Mouse (Mus musculus) hindbrain, postnatal 0 days (tissue): ENCODE results near the gene Naa25. TPM values are rescaled to one million over a fixed set of nuclear protein-coding genes. Genes with fewer than 3 reads are reported as not detected.

Experiments
- ATAC-seq: fragments of 200-750 bp; cut with Nextera tagmentation; 2 replicates; pipeline ENCODE4 v1.8.0; 2017; ENCODE audit warnings: mild to moderate bottlenecking, moderate TSS enrichment, moderate library complexity
- DNase-seq: peaks from one replicate; pipeline ENCODE4 v3.0.0-alpha.2; 2015; ENCODE audit warnings: low spot score
- H3K27ac ChIP-seq: fragments of 300-500 bp; sonication (generic); 2 replicates; pipeline ENCODE4 v1.5.1; 2014; ENCODE audit warnings: mild to moderate bottlenecking
- H3K27me3 ChIP-seq: fragments of 300-500 bp; sonication (generic); 2 replicates; pipeline ENCODE4 v1.6.1; 2014; ENCODE audit warnings: low read length, mixed read lengths; ENCODE audit not compliant: insufficient read depth
- H3K36me3 ChIP-seq: fragments of 300-500 bp; sonication (generic); 2 replicates; pipeline ENCODE4 v1.6.1; 2014; ENCODE audit warnings: low read length, mixed read lengths; ENCODE audit not compliant: insufficient read depth
- H3K4me1 ChIP-seq: fragments of 300-500 bp; sonication (generic); 2 replicates; pipeline ENCODE4 v1.6.1; 2014; ENCODE audit warnings: antibody characterized with exemption, low read length, mixed read lengths; ENCODE audit not compliant: insufficient read depth
- H3K4me2 ChIP-seq: fragments of 300-500 bp; sonication (generic); 2 replicates; pipeline ENCODE4 v1.6.1; 2014; ENCODE audit warnings: low read depth, mild to moderate bottlenecking, low read length, moderate library complexity, mixed read lengths
- H3K4me3 ChIP-seq: fragments of 300-500 bp; sonication (generic); 2 replicates; pipeline ENCODE4 v1.5.1; 2014; ENCODE audit warnings: low read length
- H3K9ac ChIP-seq: fragments of 300-500 bp; sonication (generic); replicated peaks from 2 replicates; pipeline ENCODE4 v1.6.1; 2014; ENCODE audit warnings: mild to moderate bottlenecking, low read length, moderate library complexity, mixed read lengths
- H3K9me3 ChIP-seq: fragments of 300-500 bp; sonication (generic); 2 replicates; pipeline ENCODE4 v1.6.1; 2016; ENCODE audit warnings: low read length, mixed read lengths
- CTCF ChIP-seq: IDR thresholded peaks from 2 replicates; pipeline ENCODE4 v1.5.1; 2016; ENCODE audit warnings: antibody characterized with exemption, control low read depth, low read depth
- WGBS: fragments of 180-500 bp; shearing (Covaris S2); extraction: QIAGEN DNeasy Blood & Tissue Kit; methylation state at CpG from one replicate; pipeline ENCODE4 v1.1.7; 2014; 5-methylcytosine and 5-hydroxymethylcytosine counted together
- polyA plus RNA-seq: library from polyadenylated mRNA; unstranded; fragments of >200 nt; fragmentation: Nextera tagmentation; extraction: Ambion mirVana; gene quantifications from 2 replicates; pipeline ENCODE4 v1.2.1, GENCODE M21; 2015
- total RNA-seq: library from RNA; depleted of rRNA; stranded (reverse); fragments of >200 nt; gene quantifications from 2 replicates; pipeline ENCODE4 v1.2.3, GENCODE M21; 2014

Gene Naa25
- total and polyA plus RNA-seq, 2 experiments from 2014 or later, result 32.9 to 37.5 TPM

- ATAC-seq (no peak), DNase-seq (no peak)
- 87% methylated on average over 3 of the region's 3 CpGs for WGBS
- no peak for TF ChIP-seq CTCF
- H3K27me3 ChIP-seq, result no peaks in the 10 kb centered on the region
- no peaks in the 10 kb centered on the region for H3K9me3 ChIP-seq
- H3K27ac ChIP-seq, result no peak overlapping the region
- no peak overlapping the region for H3K9ac ChIP-seq
- no peak overlapping the region for H3K4me3 ChIP-seq
- peaks cover 2% of the 10 kb centered on the region; the same call in 1 of the 2 replicates for H3K36me3 ChIP-seq
- H3K4me2 ChIP-seq, result no peak overlapping the region
- peaks cover 11% of the 10 kb centered on the region for H3K4me1 ChIP-seq
Measured at GRCm38 (mm10) chr5:121454503-121454782, 56.7 kb downstream of the Naa25 start.

GRCm38 (mm10) chr5:121455510-121456265 lies 58.0 kb downstream of the Naa25 start:
- peaks cover 8% of the 10 kb centered on the region for H3K4me1 ChIP-seq
- WGBS, result 73% methylated on average over 9 of the region's 9 CpGs
- DNase-seq (no peak), ATAC-seq (no peak)
- no peak overlapping the region for H3K4me2 ChIP-seq
- H3K4me3 ChIP-seq, result no peak overlapping the region
- H3K9me3 ChIP-seq, result no peaks in the 10 kb centered on the region
- no peaks in the 10 kb centered on the region for H3K27me3 ChIP-seq
- TF ChIP-seq CTCF, result no peak
- no peaks in the 10 kb centered on the region for H3K36me3 ChIP-seq
- H3K27ac ChIP-seq, result no peak overlapping the region
- H3K9ac ChIP-seq, result no peak overlapping the region

GRCm38 (mm10) chr5:121461339-121462170 lies 63.8 kb downstream of the Naa25 start:
- Histone ChIP-seq H3K4me1 (no peaks in the 10 kb centered on the region), H3K4me2 (no peak overlapping the region), H3K9me3 (no peaks in the 10 kb centered on the region), H3K4me3 (no peak overlapping the region), H3K27me3 (no peaks in the 10 kb centered on the region), H3K9ac (no peak overlapping the region), H3K27ac (no peak overlapping the region), H3K36me3 (no peaks in the 10 kb centered on the region)
- ATAC-seq (no peak), DNase-seq (no peak)
- 69% methylated on average over 4 of the region's 4 CpGs for WGBS
- no peak for TF ChIP-seq CTCF

- no peak overlapping the region for H3K9ac ChIP-seq
- no peak for DNase-seq
- no peak for ATAC-seq
- no peaks in the 10 kb centered on the region for H3K4me1 ChIP-seq
- 41% methylated on average over 1 of the region's 1 CpGs for WGBS
- TF ChIP-seq CTCF, result no peak
- H3K27ac ChIP-seq, result no peak overlapping the region
- H3K27me3 ChIP-seq, result no peaks in the 10 kb centered on the region
- no peak overlapping the region for H3K4me2 ChIP-seq
- H3K9me3 ChIP-seq, result no peaks in the 10 kb centered on the region
- no peak overlapping the region for H3K4me3 ChIP-seq
- H3K36me3 ChIP-seq, result no peaks in the 10 kb centered on the region
Measured at GRCm38 (mm10) chr5:121462171-121462502, 64.4 kb downstream of the Naa25 start.

GRCm38 (mm10) chr5:121462967-121463366 lies 65.2 kb downstream of the Naa25 start:
- ATAC-seq (no peak), DNase-seq (no peak)
- no peaks in the 10 kb centered on the region for H3K9me3 ChIP-seq
- no peak overlapping the region for H3K9ac ChIP-seq
- no peaks in the 10 kb centered on the region for H3K36me3 ChIP-seq
- no peak overlapping the region for H3K27ac ChIP-seq
- 75% methylated on average over 5 of the region's 5 CpGs for WGBS
- no peaks in the 10 kb centered on the region for H3K27me3 ChIP-seq
- no peak overlapping the region for H3K4me3 ChIP-seq
- no peak overlapping the region for H3K4me2 ChIP-seq
- H3K4me1 ChIP-seq, result no peaks in the 10 kb centered on the region
- no peak for TF ChIP-seq CTCF

GRCm38 (mm10) chr5:121463601-121464250 lies 66.0 kb downstream of the Naa25 start:
- Histone ChIP-seq H3K27ac (no peak overlapping the region), H3K4me3 (no peak overlapping the region), H3K36me3 (no peaks in the 10 kb centered on the region), H3K4me1 (no peaks in the 10 kb centered on the region), H3K9me3 (no peaks in the 10 kb centered on the region), H3K9ac (no peak overlapping the region), H3K4me2 (no peak overlapping the region), H3K27me3 (no peaks in the 10 kb centered on the region)
- TF ChIP-seq CTCF, result no peak
- ATAC-seq, result no peak
- 79% methylated on average over 5 of the region's 5 CpGs for WGBS
- DNase-seq, result no peak
